19 mouse cellular contexts compared by ENCODE assay signal in genomic region chr4:47205846-47206245, GRCm38 (mm10). TPM values are rescaled to one million over a fixed set of nuclear protein-coding genes. Genes with fewer than 3 reads are reported as not detected.
DNase-seq lines count a peak whose midpoint lies in the region; ATAC-seq and TF ChIP-seq lines count a peak whose summit lies in the region.
"Had no signal": no experiment of that assay in that cellular context is flagged by ENCODE, and none has a peak within 500 bp of the region (broad histone marks: within the 10 kb centered on the region; RNA-seq: fewer than 3 reads in every experiment).

No protein-coding gene starts in this region.

- no peaks in the 10 kb centered on the region for H3K9me3 ChIP-seq in lung, embryonic 14.5 days (ENCODE audit: low read depth, low read length)
- H3K9me3 ChIP-seq in stomach, embryonic 15.5 days = no peaks in the 10 kb centered on the region
- H3K9me3 ChIP-seq: forebrain, embryonic 12.5 days; limb, embryonic 13.5 days; liver, embryonic 15.5 days had no signal

- H3K4me1 ChIP-seq in lung, embryonic 14.5 days (ENCODE audit: insufficient read depth) = peaks cover 11% of the 10 kb centered on the region; the same call in 1 of the 2 replicates
- H3K4me1 ChIP-seq in stomach, embryonic 15.5 days = peaks cover 21% of the 10 kb centered on the region
- H3K4me1 ChIP-seq: liver, embryonic 15.5 days had no signal

- ATAC-seq in lung, embryonic 14.5 days (ENCODE audit: insufficient read depth) = 0 out of 2 replicates have a peak, but pooled peaks have one; percentile 29
- ATAC-seq in stomach, embryonic 15.5 days (ENCODE audit: insufficient read depth, low FRiP score, low read depth) = peak; percentile 70; the same call in 1 of the 2 replicates
- ATAC-seq: midbrain, embryonic 16.5 days had no signal

- peak; percentile 53 for DNase-seq in heart, postnatal 4 days
- DNase-seq in heart, adult 8-10 months (ENCODE audit: low spot score) = no peak
- DNase-seq in lung, embryonic 14.5 days = peak; percentile 57
- DNase-seq in lung, postnatal 36 days = no peak
- DNase-seq in kidney, postnatal 36 days = peak; percentile 25 to 54
- DNase-seq in thymus, adult 18-20 months = no peak
- DNase-seq: cerebellum, adult 9-10 months; gastrocnemius, postnatal 14 days; retina, postnatal 1 day; thymus, postnatal 25 days had no signal

- H3K27me3 ChIP-seq in lung, embryonic 14.5 days (ENCODE audit: insufficient read depth, low read length) = peaks cover 39% of the 10 kb centered on the region
- peaks cover 37% of the 10 kb centered on the region for H3K27me3 ChIP-seq in stomach, embryonic 15.5 days (replicated peaks)

- H3K4me2 ChIP-seq in lung, embryonic 14.5 days = no peak overlapping the region
- H3K4me2 ChIP-seq in stomach, embryonic 15.5 days = no peak overlapping the region
- H3K4me2 ChIP-seq: forebrain, embryonic 12.5 days; heart, embryonic 11.5 days; hindbrain, embryonic 14.5 days; limb, embryonic 13.5 days; liver, embryonic 15.5 days had no signal

- H3K27ac ChIP-seq in lung, embryonic 14.5 days (ENCODE audit: low read depth) = peak overlapping the region; percentile 42; the same call in 1 of the 2 replicates
- peak overlapping the region; percentile 78 for H3K27ac ChIP-seq in stomach, embryonic 15.5 days
- H3K27ac ChIP-seq: forebrain, embryonic 12.5 days; hindbrain, embryonic 14.5 days; kidney, postnatal 0 days; limb, embryonic 13.5 days; liver, embryonic 15.5 days had no signal

- H3K9ac ChIP-seq in lung, embryonic 14.5 days = no peak overlapping the region
- H3K9ac ChIP-seq in stomach, embryonic 15.5 days = no peak overlapping the region
- H3K9ac ChIP-seq: forebrain, embryonic 12.5 days; hindbrain, embryonic 14.5 days; limb, embryonic 13.5 days; liver, embryonic 15.5 days had no signal

- 43% methylated on average over 6 of the region's 6 CpGs for WGBS in lung, embryonic 14.5 days
- 31% methylated on average over 6 of the region's 6 CpGs for WGBS in stomach, embryonic 15.5 days

- no peak for TF ChIP-seq CTCF in lung, embryonic 14.5 days (IDR thresholded peaks at IDR 0.05; ENCODE audit: low read depth)

- H3K36me3 ChIP-seq in lung, embryonic 14.5 days (ENCODE audit: insufficient read depth) = no peaks in the 10 kb centered on the region
- H3K36me3 ChIP-seq in stomach, embryonic 15.5 days = no peaks in the 10 kb centered on the region
- H3K36me3 ChIP-seq: forebrain, embryonic 12.5 days; limb, embryonic 13.5 days; liver, embryonic 15.5 days had no signal

- H3K4me3 ChIP-seq in lung, embryonic 14.5 days (ENCODE audit: low read depth, low read length) = no peak overlapping the region
- no peak overlapping the region for H3K4me3 ChIP-seq in stomach, embryonic 15.5 days (replicated peaks)
- H3K4me3 ChIP-seq: forebrain, embryonic 12.5 days; limb, embryonic 13.5 days; liver, embryonic 15.5 days had no signal

RNA-seq across cellular contexts. Expression of gene Col15a1, which starts 2.1 kb away (rescaled TPM):
- total RNA-seq in heart, postnatal 4 days (2021) = 100 to 1,000 TPM; 165 to 183 TPM
- 10 to 100 TPM; 29.9 to 58.5 (median 52.4) TPM for total RNA-seq in heart, adult 8-10 months (2022)
- polyA plus RNA-seq in lung, embryonic 14.5 days (2014; fragmentation: Nextera tagmentation; extraction: Ambion mirVana) = 22.1 and 22.8 TPM in 2 replicates
- polyA plus RNA-seq in stomach, embryonic 15.5 days (2015; fragmentation: Nextera tagmentation; extraction: Ambion mirVana) = 23.1 and 23.7 TPM in 2 replicates
- total RNA-seq: megakaryocyte-erythroid progenitor cell, adult 5-6 weeks had no signal

Comparison
In these comparisons a context has a peak if more than half of its experiments do, and no peak if none do; other contexts are left out.
1. DNase-seq: peak in heart, postnatal 4 days (single experiment), lung, embryonic 14.5 days (single experiment) and kidney, postnatal 36 days (2 of 2); none in heart, adult 8-10 months (single experiment), lung, postnatal 36 days (single experiment) and thymus, adult 18-20 months (0 of 2).